Mouse (Mus musculus): Measurements from ENCODE around the gene Raly. TPM values are rescaled to one million over a fixed set of nuclear protein-coding genes. Genes with fewer than 3 reads are reported as not detected.

Gene Raly
- polyA plus RNA-seq, 3 experiments from 2014 or later, result 8.0 to 32.4 (median 15.7) TPM

GRCm38 (mm10) chr2:154782856-154783650 lies 7.8 kb upstream of the Raly start:
- ATAC-seq, result no peak

- no peak for ATAC-seq
Observed at GRCm38 (mm10) chr2:154785284-154785683, 5.6 kb upstream of the Raly start.

- ATAC-seq, result no peak
Observed at GRCm38 (mm10) chr2:154786187-154786586, 4.7 kb upstream of the Raly start.

- ATAC-seq, result no peak
Observed at GRCm38 (mm10) chr2:154786776-154787175, 4.1 kb upstream of the Raly start.

GRCm38 (mm10) chr2:154789381-154789780 lies 1.5 kb upstream of the Raly start:
- no peak for ATAC-seq

- no peak for ATAC-seq
Observed at GRCm38 (mm10) chr2:154789977-154790655, 780 bp upstream of the Raly start.

- peak; percentile 29 for ATAC-seq
Observed at GRCm38 (mm10) chr2:154791661-154792642, 1.1 kb downstream of the Raly start.

- no peak for ATAC-seq
Observed at GRCm38 (mm10) chr2:154803372-154803771, 12.5 kb downstream of the Raly start.

GRCm38 (mm10) chr2:154803845-154804244 lies 12.9 kb downstream of the Raly start:
- no peak for ATAC-seq

GRCm38 (mm10) chr2:154807689-154808088 lies 16.8 kb downstream of the Raly start:
- ATAC-seq, result no peak

GRCm38 (mm10) chr2:154809107-154809762 lies 18.3 kb downstream of the Raly start:
- no peak for ATAC-seq

GRCm38 (mm10) chr2:154810821-154811220 lies 19.9 kb downstream of the Raly start:
- no peak for ATAC-seq

- no peak for ATAC-seq
Observed at GRCm38 (mm10) chr2:154813426-154813825, 22.5 kb downstream of the Raly start.

- no peak for ATAC-seq
Observed at GRCm38 (mm10) chr2:154817089-154817488, 26.2 kb downstream of the Raly start.

- ATAC-seq, result no peak
Observed at GRCm38 (mm10) chr2:154817788-154818187, 26.9 kb downstream of the Raly start.

GRCm38 (mm10) chr2:154818599-154818998 lies 27.7 kb downstream of the Raly start:
- no peak for ATAC-seq

- no peak for ATAC-seq
Observed at GRCm38 (mm10) chr2:154820346-154820745, 29.4 kb downstream of the Raly start.

GRCm38 (mm10) chr2:154826054-154826538 lies 35.2 kb downstream of the Raly start:
- peak; percentile 56 for ATAC-seq

GRCm38 (mm10) chr2:154827521-154827920 lies 36.6 kb downstream of the Raly start:
- no peak for ATAC-seq

- no peak for ATAC-seq
Observed at GRCm38 (mm10) chr2:154832471-154832870, 41.6 kb downstream of the Raly start.

GRCm38 (mm10) chr2:154834149-154834865 lies 43.4 kb downstream of the Raly start:
- ATAC-seq, result no peak

Data from inflammation-experienced regulatory T-cells, adult 6 months (primary cell).